Mouse (Mus musculus): ENCODE results near the gene Bmp8b. TPM values are rescaled to one million over a fixed set of nuclear protein-coding genes. Genes with fewer than 3 reads are reported as not detected.

The Bmp8b gene
- total RNA-seq, 2 experiments from 2014 or later = 0.42 TPM; not detected in 1

Other genes with a start within 250 kb of the Bmp8b start
- 100 to 1,000 TPM; 305 to 314 TPM for gene Cap1, start 219.1 kb upstream of the Bmp8b start, total RNA-seq (2021)
- 10 to 100 TPM; 34.0 to 52.7 TPM for gene Mfsd2a, start 144.0 kb upstream of the Bmp8b start, total RNA-seq (2021)
- gene Mycl, start 109.5 kb upstream of the Bmp8b start, total RNA-seq (2021) = 10 to 100 TPM; 32.9 to 35.0 TPM
- 10 to 100 TPM; 23.5 to 26.0 TPM for gene Trit1, start 88.6 kb upstream of the Bmp8b start, total RNA-seq (2021)
- gene Oxct2b, start 11.1 kb downstream of the Bmp8b start, total RNA-seq (2021) = not detected
- 10 to 100 TPM; 19.6 to 21.4 TPM for gene Ppie, start 34.8 kb downstream of the Bmp8b start, total RNA-seq (2021)
- 100 to 1,000 TPM; 495 to 526 TPM for gene Hpcal4, start 78.1 kb downstream of the Bmp8b start, total RNA-seq (2021)
- gene Nt5c1a, start 96.3 kb downstream of the Bmp8b start, total RNA-seq (2021) = 10 to 100 TPM; 13.4 to 14.5 TPM
- gene Heyl, start 128.4 kb downstream of the Bmp8b start, total RNA-seq (2021) = 1 to 10 TPM; 2.3 to 2.9 TPM
- gene Pabpc4, start 157.2 kb downstream of the Bmp8b start, total RNA-seq (2021) = 10 to 100 TPM; 44.4 to 45.0 TPM
- gene Oxct2a, start 218.5 kb downstream of the Bmp8b start, total RNA-seq (2021) = under 1 TPM in 1 of 2 experiments, not detected in 1; 0.20 TPM
- gene Bmp8a, start 238.1 kb downstream of the Bmp8b start, total RNA-seq (2021) = not detected